Mouse (Mus musculus): ENCODE data around the gene L3mbtl4. TPM values are rescaled to one million over a fixed set of nuclear protein-coding genes. Genes with fewer than 3 reads are reported as not detected.

Gene L3mbtl4
- polyA plus RNA-seq, 2 experiments: not detected

- Histone ChIP-seq H3K9ac (replicated peaks) (no peak overlapping the region), H3K27ac (no peak overlapping the region), H3K27me3 (ENCODE audit: control insufficient read depth, insufficient read depth, low read length) (no peaks in the 10 kb centered on the region), H3K4me1 (replicated peaks; ENCODE audit: control insufficient read depth in 2 of 2, insufficient read depth in 2 of 2, low read length in 1 of 2) (no peaks in the 10 kb centered on the region), H3K4me3 (ENCODE audit: insufficient read depth in 1 of 2, low read depth in 2 of 2, low read length in 2 of 2) (no peak overlapping the region), H3K9me3 (ENCODE audit: control insufficient read depth, low read length) (no peaks in the 10 kb centered on the region), H3K36me3 (replicated peaks; ENCODE audit: control insufficient read depth, insufficient read depth, low read depth) (no peaks in the 10 kb centered on the region), H3K4me2 (ENCODE audit: low read depth) (no peak overlapping the region)
- 60% methylated on average over 4 of the region's 4 CpGs for WGBS (ENCODE audit: insufficient replicate concordance)
- no peak for ATAC-seq (ENCODE audit: insufficient read depth)
- DNase-seq (ENCODE audit: low read depth in 3 of 3, low spot score in 3 of 3): no peak
- TF ChIP-seq EP300 (IDR thresholded peaks at IDR 0.05; ENCODE audit: low read depth): no peak
- TF ChIP-seq CTCF (IDR thresholded peaks at IDR 0.05; ENCODE audit: low read depth): no peak
These were observed 520.1 kb downstream of the L3mbtl4 start for GRCm38 (mm10) chr17:68793741-68794140.

- H3K4me3 ChIP-seq (ENCODE audit: insufficient read depth in 1 of 2, low read depth in 2 of 2, low read length in 2 of 2): no peak within 1 kb of the TSS
- WGBS (ENCODE audit: insufficient replicate concordance): 67% methylated on average over 6 of the region's 6 CpGs
- TF ChIP-seq EP300 (IDR thresholded peaks at IDR 0.05; ENCODE audit: low read depth) (no peak), CTCF (IDR thresholded peaks at IDR 0.05; ENCODE audit: low read depth) (no peak)
- no peak within 1 kb of the TSS for H3K27ac ChIP-seq
- ATAC-seq (ENCODE audit: insufficient read depth): no peak
- no peak within 1 kb of the TSS for H3K9ac ChIP-seq (replicated peaks)
- H3K27me3 ChIP-seq (ENCODE audit: control insufficient read depth, insufficient read depth, low read length): no peaks in the 10 kb centered on the region
- no peak within 1 kb of the TSS for H3K4me2 ChIP-seq (ENCODE audit: low read depth)
- H3K4me1 ChIP-seq (replicated peaks; ENCODE audit: control insufficient read depth in 2 of 2, insufficient read depth in 2 of 2, low read length in 1 of 2): no peaks in the 10 kb centered on the region
- H3K36me3 ChIP-seq (replicated peaks; ENCODE audit: control insufficient read depth, insufficient read depth, low read depth): no peaks in the 10 kb centered on the region
- H3K9me3 ChIP-seq (ENCODE audit: control insufficient read depth, low read length): no peaks in the 10 kb centered on the region
- DNase-seq (ENCODE audit: low read depth in 3 of 3, low spot score in 3 of 3): no peak
These were observed 552.7 kb downstream of the L3mbtl4 start, which contains the start of gene Tmem200c for GRCm38 (mm10) chr17:68826323-68826722. Gene Tmem200c (plus strand): TSS chr17:68826623.

All from liver, embryonic 14.5 days (tissue).